ENCODE assay signal across 10 mouse cellular contexts in the genomic region with DNA sequence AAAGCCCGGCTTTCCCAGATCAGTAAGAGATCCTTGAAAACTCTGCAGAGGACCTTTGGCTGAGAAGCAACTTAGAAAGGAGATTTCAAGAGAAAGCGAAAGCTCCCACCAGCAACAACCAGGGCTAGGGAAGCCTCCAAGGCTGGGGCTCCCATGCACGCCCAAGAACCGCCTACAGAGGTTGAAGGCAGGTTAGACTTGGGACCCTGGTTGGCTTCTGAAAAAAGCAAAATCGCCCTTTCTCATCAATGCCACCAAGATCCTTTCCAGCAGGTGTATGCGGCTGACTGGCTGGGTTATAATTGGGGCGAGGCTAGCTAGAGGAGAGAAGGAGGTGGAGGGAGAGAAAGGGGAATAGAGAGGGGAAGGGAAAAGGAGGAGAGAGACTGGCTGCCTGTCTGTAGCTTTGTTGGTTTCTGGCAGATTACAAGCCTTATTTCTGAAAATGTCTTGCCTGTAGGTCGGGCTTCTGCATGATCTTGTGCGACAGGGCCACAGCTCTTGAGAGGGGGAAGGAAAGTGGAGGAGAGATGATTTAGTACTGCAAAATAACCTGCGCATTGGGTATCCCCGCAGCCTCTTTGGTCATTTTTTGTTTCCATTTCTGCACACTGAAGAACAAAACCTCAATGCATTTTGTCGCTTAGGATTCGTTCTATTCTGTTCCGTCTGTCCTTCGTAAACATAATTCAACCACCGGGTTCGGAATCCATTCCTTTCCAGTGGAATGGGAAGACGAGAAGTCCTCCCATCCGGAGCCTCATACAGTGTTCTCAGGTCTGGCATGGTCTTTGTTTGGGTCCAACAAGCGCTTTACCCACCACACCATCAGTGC.
DNase-seq lines count a peak whose midpoint lies in the region; ATAC-seq and TF ChIP-seq lines count a peak whose summit lies in the region.
"Had no signal": no experiment of that assay in that cellular context is flagged by ENCODE, and none has a peak within 500 bp of the region (broad histone marks: within the 10 kb centered on the region; RNA-seq: fewer than 3 reads in every experiment).

No protein-coding gene starts in this region.

- H3K27me3 ChIP-seq in lung, embryonic 14.5 days (ENCODE audit: insufficient read depth, low read length), result peaks cover 79% of the 10 kb centered on the region
- H3K27me3 ChIP-seq in intestine, embryonic 15.5 days (replicated peaks), result peaks cover 33% of the 10 kb centered on the region
- 0 out of 2 replicates have a peak, but pooled peaks cover 2% of the 10 kb centered on the region for H3K27me3 ChIP-seq in stomach, embryonic 14.5 days (ENCODE audit: control insufficient read depth, insufficient read depth, low read length)

- TF ChIP-seq CTCF in gastrocnemius, adult 2 months (IDR thresholded peaks at IDR 0.05), result no peak
- no peak for TF ChIP-seq CTCF in lung, embryonic 14.5 days (IDR thresholded peaks at IDR 0.05; ENCODE audit: low read depth)

- H3K4me3 ChIP-seq in gastrocnemius, adult 2 months, result peak overlapping the region; percentile 42
- H3K4me3 ChIP-seq in lung, embryonic 14.5 days (ENCODE audit: low read depth, low read length), result 0 out of 2 replicates have a peak overlapping the region, but pooled peaks have one; percentile 1
- no peak overlapping the region for H3K4me3 ChIP-seq in intestine, embryonic 15.5 days (replicated peaks)
- H3K4me3 ChIP-seq in stomach, embryonic 14.5 days (ENCODE audit: low read depth, low read length), result peak overlapping the region; percentile 42
- H3K4me3 ChIP-seq: myocyte had no signal

- H3K9ac ChIP-seq in lung, embryonic 14.5 days, result no peak overlapping the region
- no peak overlapping the region for H3K9ac ChIP-seq in intestine, embryonic 15.5 days
- H3K9ac ChIP-seq in stomach, embryonic 14.5 days (replicated peaks; ENCODE audit: low read depth, low read length), result peak overlapping the region; percentile 37

- H3K9me3 ChIP-seq in lung, embryonic 14.5 days (ENCODE audit: low read depth, low read length), result no peaks in the 10 kb centered on the region
- no peaks in the 10 kb centered on the region for H3K9me3 ChIP-seq in intestine, embryonic 15.5 days
- H3K9me3 ChIP-seq in stomach, embryonic 14.5 days (ENCODE audit: control insufficient read depth, low read depth, low read length), result no peaks in the 10 kb centered on the region

- H3K4me1 ChIP-seq in lung, embryonic 14.5 days (ENCODE audit: insufficient read depth), result no peaks in the 10 kb centered on the region
- peaks cover 4% of the 10 kb centered on the region; the same call in 1 of the 2 replicates for H3K4me1 ChIP-seq in intestine, embryonic 15.5 days (replicated peaks)
- 0 out of 2 replicates have a peak, but pooled peaks cover 3% of the 10 kb centered on the region for H3K4me1 ChIP-seq in stomach, embryonic 14.5 days (ENCODE audit: control insufficient read depth, insufficient read depth, low read length)

- 10% methylated on average over 20 of the region's 20 CpGs for WGBS in lung, embryonic 14.5 days
- 11% methylated on average over 20 of the region's 20 CpGs for WGBS in intestine, embryonic 15.5 days
- 7% methylated on average over 20 of the region's 20 CpGs for WGBS in stomach, embryonic 14.5 days

- H3K36me3 ChIP-seq in lung, embryonic 14.5 days (ENCODE audit: insufficient read depth), result no peaks in the 10 kb centered on the region
- H3K36me3 ChIP-seq in intestine, embryonic 15.5 days, result no peaks in the 10 kb centered on the region
- H3K36me3 ChIP-seq in stomach, embryonic 14.5 days (ENCODE audit: control insufficient read depth, insufficient read depth, low read length), result no peaks in the 10 kb centered on the region

- no peak for ATAC-seq in lung, embryonic 14.5 days (ENCODE audit: insufficient read depth)
- no peak for ATAC-seq in intestine, embryonic 15.5 days
- ATAC-seq in stomach, embryonic 14.5 days (ENCODE audit: insufficient number of reproducible peaks, insufficient read depth, low FRiP score, low read depth), result no peak

- no peak for DNase-seq in gastrocnemius, adult 2 months
- no peak for DNase-seq in gastrocnemius, postnatal 36 days
- no peak for DNase-seq in lung, embryonic 14.5 days
- no peak for DNase-seq in lung, postnatal 4 days
- DNase-seq in urinary bladder, postnatal 4 days (ENCODE audit: low spot score in 2 of 2), result no peak
- no peak for DNase-seq in left cerebral cortex, adult 9 months (ENCODE audit: low spot score in 2 of 2)
- DNase-seq: gastrocnemius, postnatal 25 days had no signal

- H3K4me2 ChIP-seq in lung, embryonic 14.5 days, result peak overlapping the region; percentile 3; the same call in 1 of the 2 replicates
- H3K4me2 ChIP-seq in intestine, embryonic 15.5 days (replicated peaks), result 0 out of 2 replicates have a peak overlapping the region, but pooled peaks have one; percentile 16
- peak overlapping the region; percentile 58 for H3K4me2 ChIP-seq in stomach, embryonic 14.5 days (replicated peaks; ENCODE audit: low read depth, low read length)

- H3K27ac ChIP-seq in gastrocnemius, adult 2 months, result 0 out of 2 replicates have a peak overlapping the region, but pooled peaks have one; percentile 20
- H3K27ac ChIP-seq in lung, embryonic 14.5 days (ENCODE audit: low read depth), result no peak overlapping the region
- no peak overlapping the region for H3K27ac ChIP-seq in intestine, embryonic 15.5 days
- peak overlapping the region; percentile 89 for H3K27ac ChIP-seq in stomach, embryonic 14.5 days (ENCODE audit: low read length)

- intact Hi-C loops in gastrocnemius, adult 2 months (cut with DNase I), result no loop called here
- intact Hi-C loops in gastrocnemius, postnatal 36 days (cut with DNase I), result no loop called here

Comparison
In these comparisons a context has a peak if more than half of its experiments do, and no peak if none do; other contexts are left out.
1. H3K27ac ChIP-seq: peak in gastrocnemius, adult 2 months (single experiment) and stomach, embryonic 14.5 days (single experiment); none in lung, embryonic 14.5 days (single experiment) and intestine, embryonic 15.5 days (single experiment).
2. H3K4me2 ChIP-seq: peak in every context shown above with its lines; median percentile 58 in stomach, embryonic 14.5 days; 16 in intestine, embryonic 15.5 days; 3 in lung, embryonic 14.5 days.